Mouse (Mus musculus): ENCODE results near the gene Atg4b. TPM values are rescaled to one million over a fixed set of nuclear protein-coding genes. Genes with fewer than 3 reads are reported as not detected.

The Atg4b gene
- total RNA-seq, 1 experiment: 32.7 TPM

- Histone ChIP-seq H3K4me1 (ENCODE audit: control insufficient read depth in 2 of 2, insufficient read depth in 2 of 2, low read length in 2 of 2, poor library complexity in 1 of 2) (peaks cover 0 to 12% of the 10 kb centered on the region in 2 experiments; a peak in 3 of 4 replicates), H3K9ac (ENCODE audit: insufficient read depth, low read depth, low read length, poor library complexity, severe bottlenecking) (peak overlapping the region; percentile 85), H3K36me3 (ENCODE audit: control insufficient read depth, insufficient read depth, low read length, poor library complexity, severe bottlenecking) (peaks cover 15% of the 10 kb centered on the region), H3K4me3 (ENCODE audit: insufficient read depth in 1 of 2, low read depth in 1 of 2, low read length in 2 of 2, poor library complexity in 1 of 2, severe bottlenecking in 1 of 2) (peak overlapping the region; percentile 81 to 91), H3K9me3 (ENCODE audit: control insufficient read depth, insufficient read depth, low read depth, low read length) (no peaks in the 10 kb centered on the region), H3K27ac (ENCODE audit: insufficient read depth, low read depth, low read length, poor library complexity, severe bottlenecking) (peak overlapping the region; percentile 43; the same call in 1 of the 2 replicates)
- in situ Hi-C loops (cut with MboI; ENCODE audit: low sequenced_read_pairs in 2 of 2, unreplicated experiment in 2 of 2): no loop called here
- TF ChIP-seq CHD2 (IDR thresholded peaks at IDR 0.05; ENCODE audit: low read depth, low read length) (no peak), ZC3H11A (IDR thresholded peaks at IDR 0.05; ENCODE audit: borderline replicate concordance, low read depth, low read length) (no peak)
- DNase-seq (ENCODE audit: low read depth, low spot score): no peak
Measured at GRCm38 (mm10) chr1:93753911-93754572, 2.7 kb downstream of the Atg4b start.

DNA sequence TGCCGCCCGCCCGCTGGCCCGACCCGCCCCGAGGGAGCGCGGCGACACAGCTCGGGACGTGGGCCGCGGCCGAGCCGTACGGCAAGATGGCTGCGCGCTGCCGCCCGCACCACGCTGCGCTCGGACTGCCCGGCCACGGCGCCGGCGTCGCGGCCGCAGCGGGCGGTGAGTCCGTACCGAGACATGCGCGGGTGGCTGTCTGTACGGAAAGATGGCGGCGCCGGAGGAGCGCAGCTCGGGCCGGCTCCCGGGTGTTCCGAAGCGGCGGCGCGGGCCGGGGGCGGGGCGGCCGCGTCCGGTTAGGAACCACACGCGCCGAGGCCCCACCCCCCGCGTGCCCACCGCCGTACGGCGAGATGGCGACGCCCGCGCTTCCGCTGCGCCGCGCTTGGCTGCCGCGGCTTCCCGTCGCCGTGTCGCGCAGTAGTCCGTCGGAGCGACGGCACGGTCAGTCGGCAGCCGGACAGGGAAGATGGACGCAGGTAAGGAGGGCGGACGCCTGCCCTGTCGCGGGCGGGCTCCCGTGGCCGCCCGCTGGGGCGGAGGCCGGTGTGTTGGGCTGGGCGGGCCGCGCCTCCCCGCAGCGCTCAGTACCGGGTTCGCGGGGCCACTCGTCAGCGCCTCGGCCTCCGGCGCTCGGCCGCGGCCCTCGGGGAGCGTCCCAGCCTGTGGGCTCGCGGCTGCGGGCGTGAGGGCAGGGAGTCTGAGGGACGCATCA is 3.4 kb downstream of the Atg4b start, which contains the start of gene Thap4:
Thap4 (minus strand) TSS at position 292 of the 718 bp plus-strand sequence.
- in situ Hi-C loops (cut with MboI; ENCODE audit: low sequenced_read_pairs in 2 of 2, unreplicated experiment in 2 of 2): no loop called here
- no peaks in the 10 kb centered on the region for H3K9me3 ChIP-seq (ENCODE audit: control insufficient read depth, insufficient read depth, low read depth, low read length)
- H3K36me3 ChIP-seq (ENCODE audit: control insufficient read depth, insufficient read depth, low read length, poor library complexity, severe bottlenecking): peaks cover 9% of the 10 kb centered on the region
- peak within 1 kb of the TSS; percentile 43; the same call in 1 of the 2 replicates for H3K27ac ChIP-seq (ENCODE audit: insufficient read depth, low read depth, low read length, poor library complexity, severe bottlenecking)
- no peak for TF ChIP-seq ZNF384 (IDR thresholded peaks at IDR 0.05; ENCODE audit: low read depth, low read length)
- no peak for TF ChIP-seq MAFK (IDR thresholded peaks at IDR 0.05; ENCODE audit: insufficient read depth, low read depth, low read length)
- TF ChIP-seq HCFC1 (IDR thresholded peaks at IDR 0.05; ENCODE audit: borderline replicate concordance, insufficient read depth, low read length): peak; percentile 77; the same call in 1 of the 2 replicates
- no peak for TF ChIP-seq CHD2 (IDR thresholded peaks at IDR 0.05; ENCODE audit: low read depth, low read length)
- TF ChIP-seq ZC3H11A (IDR thresholded peaks at IDR 0.05; ENCODE audit: borderline replicate concordance, low read depth, low read length): no peak
- peaks cover 0 to 9% of the 10 kb centered on the region in 2 experiments; a peak in 3 of 4 replicates for H3K4me1 ChIP-seq (ENCODE audit: control insufficient read depth in 2 of 2, insufficient read depth in 2 of 2, low read length in 2 of 2, poor library complexity in 1 of 2)
- H3K9ac ChIP-seq (ENCODE audit: insufficient read depth, low read depth, low read length, poor library complexity, severe bottlenecking): peak within 1 kb of the TSS; percentile 85
- peak within 1 kb of the TSS; percentile 81 to 91 for H3K4me3 ChIP-seq (ENCODE audit: insufficient read depth in 1 of 2, low read depth in 1 of 2, low read length in 2 of 2, poor library complexity in 1 of 2, severe bottlenecking in 1 of 2)
- DNase-seq (ENCODE audit: low read depth, low spot score): no peak

DNA sequence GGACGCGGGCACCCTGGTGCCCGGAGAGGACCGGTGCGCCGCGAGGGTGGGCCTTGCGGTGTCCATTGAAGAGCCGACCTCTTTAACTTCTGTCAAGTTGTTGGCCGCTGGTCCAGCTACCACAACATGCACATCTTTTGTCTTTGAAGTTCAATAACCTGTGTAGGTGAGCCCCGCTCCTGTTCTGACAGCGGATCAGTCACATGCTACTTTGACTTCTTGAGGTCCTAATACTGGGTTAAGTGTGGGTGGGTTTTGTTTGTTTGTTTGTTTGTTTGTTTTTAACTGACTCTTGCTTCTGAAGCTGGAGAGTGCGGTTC is 4.0 kb downstream of the Atg4b start:
- Histone ChIP-seq H3K27ac (ENCODE audit: insufficient read depth, low read depth, low read length, poor library complexity, severe bottlenecking) (no peak overlapping the region; the same call in 1 of the 2 replicates), H3K4me3 (ENCODE audit: insufficient read depth in 1 of 2, low read depth in 1 of 2, low read length in 2 of 2, poor library complexity in 1 of 2, severe bottlenecking in 1 of 2) (peak overlapping the region; percentile 81 to 91), H3K9ac (ENCODE audit: insufficient read depth, low read depth, low read length, poor library complexity, severe bottlenecking) (peak overlapping the region; percentile 85), H3K9me3 (ENCODE audit: control insufficient read depth, insufficient read depth, low read depth, low read length) (no peaks in the 10 kb centered on the region), H3K4me1 (ENCODE audit: control insufficient read depth in 2 of 2, insufficient read depth in 2 of 2, low read length in 2 of 2, poor library complexity in 1 of 2) (peaks cover 0 to 8% of the 10 kb centered on the region in 2 experiments; a peak in 3 of 4 replicates), H3K36me3 (ENCODE audit: control insufficient read depth, insufficient read depth, low read length, poor library complexity, severe bottlenecking) (peaks cover 4% of the 10 kb centered on the region)
- in situ Hi-C loops (cut with MboI; ENCODE audit: low sequenced_read_pairs in 2 of 2, unreplicated experiment in 2 of 2): no loop called here
- TF ChIP-seq ZNF384 (IDR thresholded peaks at IDR 0.05; ENCODE audit: low read depth, low read length): no peak
- TF ChIP-seq MAFK (IDR thresholded peaks at IDR 0.05; ENCODE audit: insufficient read depth, low read depth, low read length): no peak
- no peak for TF ChIP-seq HCFC1 (IDR thresholded peaks at IDR 0.05; ENCODE audit: borderline replicate concordance, insufficient read depth, low read length)
- TF ChIP-seq CHD2 (IDR thresholded peaks at IDR 0.05; ENCODE audit: low read depth, low read length): no peak
- no peak for TF ChIP-seq ZC3H11A (IDR thresholded peaks at IDR 0.05; ENCODE audit: borderline replicate concordance, low read depth, low read length)
- DNase-seq (ENCODE audit: low read depth, low spot score): no peak

DNA sequence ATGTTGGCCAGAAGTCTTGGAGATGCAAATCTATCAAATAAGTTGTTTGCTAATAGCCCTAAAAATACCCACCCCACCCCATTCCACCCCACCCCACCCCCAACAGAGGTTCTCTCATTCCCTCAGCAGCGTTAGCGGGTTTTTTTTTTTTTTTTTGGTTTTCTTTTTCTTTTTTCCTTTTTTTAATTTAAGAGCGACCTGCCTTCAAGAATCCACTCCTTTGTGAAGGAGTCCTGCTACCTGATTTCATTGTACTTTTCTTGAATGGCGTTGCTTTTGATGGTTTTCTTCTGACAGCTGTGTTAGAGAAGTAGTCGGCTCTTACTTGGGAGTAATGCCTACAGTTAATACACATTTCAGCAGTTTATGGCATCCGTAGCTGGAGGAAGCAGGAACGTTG is 4.3 kb downstream of the Atg4b start:
- no peak for DNase-seq (ENCODE audit: low read depth, low spot score)
- H3K4me1 ChIP-seq (ENCODE audit: control insufficient read depth in 2 of 2, insufficient read depth in 2 of 2, low read length in 2 of 2, poor library complexity in 1 of 2): peaks cover 0 to 8% of the 10 kb centered on the region in 2 experiments; a peak in 3 of 4 replicates
- no peaks in the 10 kb centered on the region for H3K9me3 ChIP-seq (ENCODE audit: control insufficient read depth, insufficient read depth, low read depth, low read length)
- no peak overlapping the region for H3K9ac ChIP-seq (ENCODE audit: insufficient read depth, low read depth, low read length, poor library complexity, severe bottlenecking)
- H3K27ac ChIP-seq (ENCODE audit: insufficient read depth, low read depth, low read length, poor library complexity, severe bottlenecking): no peak overlapping the region
- peaks cover under 1% of the 10 kb centered on the region; the same call in 1 of the 2 replicates for H3K36me3 ChIP-seq (ENCODE audit: control insufficient read depth, insufficient read depth, low read length, poor library complexity, severe bottlenecking)
- TF ChIP-seq ZNF384 (IDR thresholded peaks at IDR 0.05; ENCODE audit: low read depth, low read length): peak; percentile 56; the same call in 1 of the 2 replicates
- TF ChIP-seq CHD2 (IDR thresholded peaks at IDR 0.05; ENCODE audit: low read depth, low read length): no peak
- H3K4me3 ChIP-seq (ENCODE audit: insufficient read depth in 1 of 2, low read depth in 1 of 2, low read length in 2 of 2, poor library complexity in 1 of 2, severe bottlenecking in 1 of 2): peak overlapping the region; percentile 81 to 91; a peak in 3 of 4 replicates
- in situ Hi-C loops (cut with MboI; ENCODE audit: low sequenced_read_pairs in 2 of 2, unreplicated experiment in 2 of 2): no loop called here
